Mouse (Mus musculus) midbrain, embryonic 13.5 days (tissue): ENCODE measurements around the gene Cxcr4. TPM values are rescaled to one million over a fixed set of nuclear protein-coding genes. Genes with fewer than 3 reads are reported as not detected.
"Not testable (repeated sequence)": the region's sequence is repeated elsewhere in the genome, so short reads cannot be mapped to it uniquely, and the experiment has no call there.

Experiments
- ATAC-seq: fragments of 200-750 bp; cut with Nextera tagmentation; 2 replicates; pipeline ENCODE4 v1.8.0; 2017; ENCODE audit warnings: mild to moderate bottlenecking, moderate TSS enrichment, moderate library complexity
- H3K27ac ChIP-seq: fragments of 300-500 bp; sonication (generic); 2 replicates; pipeline ENCODE4 v1.5.1; 2015; ENCODE audit warnings: inconsistent platforms, mild to moderate bottlenecking, moderate library complexity
- H3K27me3 ChIP-seq: fragments of 300-500 bp; sonication (generic); 2 replicates; pipeline ENCODE4 v1.6.1; 2015; ENCODE audit warnings: mild to moderate bottlenecking, inconsistent platforms
- H3K36me3 ChIP-seq: fragments of 300-500 bp; sonication (generic); 2 replicates; pipeline ENCODE4 v1.6.1; 2015; ENCODE audit warnings: mild to moderate bottlenecking, inconsistent platforms
- H3K4me1 ChIP-seq: fragments of 300-500 bp; sonication (generic); replicated peaks from 2 replicates; pipeline ENCODE4 v1.6.1; 2015; ENCODE audit warnings: inconsistent platforms
- H3K4me2 ChIP-seq: fragments of 300-500 bp; sonication (generic); replicated peaks from 2 replicates; pipeline ENCODE4 v1.6.1; 2015; ENCODE audit warnings: moderate library complexity, mild to moderate bottlenecking, inconsistent platforms
- H3K4me3 ChIP-seq: fragments of 300-500 bp; sonication (generic); replicated peaks from 2 replicates; pipeline ENCODE4 v1.5.1; 2015; ENCODE audit warnings: mild to moderate bottlenecking, inconsistent platforms
- H3K9ac ChIP-seq: fragments of 300-500 bp; sonication (generic); replicated peaks from 2 replicates; pipeline ENCODE4 v1.6.1; 2015; ENCODE audit warnings: mild to moderate bottlenecking, inconsistent platforms
- H3K9me3 ChIP-seq: fragments of 300-500 bp; sonication (generic); 2 replicates; pipeline ENCODE4 v1.6.1; 2016; ENCODE audit warnings: mild to moderate bottlenecking, inconsistent platforms
- WGBS: fragments of 180-500 bp; shearing (Covaris S2); methylation state at CpG from one replicate; pipeline ENCODE4 v1.1.7; 2015; 5-methylcytosine and 5-hydroxymethylcytosine counted together
- polyA plus RNA-seq: library from polyadenylated mRNA; unstranded; fragments of >200 nt; fragmentation: Nextera tagmentation; extraction: Ambion mirVana; gene quantifications from 2 replicates; pipeline ENCODE4 v1.2.1, GENCODE M21; 2015

Gene Cxcr4
- polyA plus RNA-seq, 1 experiment from 2014 or later = 15.4 TPM

GRCm38 (mm10) chr1:128584716-128585115 lies 7.4 kb downstream of the Cxcr4 start:
- not testable (repeated sequence) for H3K4me2 ChIP-seq, H3K9me3 ChIP-seq, H3K4me3 ChIP-seq, H3K9ac ChIP-seq, H3K27me3 ChIP-seq, H3K36me3 ChIP-seq, ATAC-seq
- Histone ChIP-seq H3K27ac (0 out of 2 replicates have a peak overlapping the region, but pooled peaks have one; percentile 73), H3K4me1 (peaks cover 56% of the 10 kb centered on the region)
- 91% methylated on average over 1 of the region's 1 CpGs for WGBS

- no peaks in the 10 kb centered on the region for H3K36me3 ChIP-seq
- no peak overlapping the region for H3K4me3 ChIP-seq
- H3K9ac ChIP-seq = no peak overlapping the region
- no peaks in the 10 kb centered on the region for H3K9me3 ChIP-seq
- H3K27ac ChIP-seq = 0 out of 2 replicates have a peak overlapping the region, but pooled peaks have one; percentile 9
- 63% methylated on average over 6 of the region's 6 CpGs for WGBS
- peaks cover 53% of the 10 kb centered on the region for H3K4me1 ChIP-seq
- no peaks in the 10 kb centered on the region for H3K27me3 ChIP-seq
- no peak for ATAC-seq
- no peak overlapping the region for H3K4me2 ChIP-seq
These were observed 8.7 kb downstream of the Cxcr4 start for GRCm38 (mm10) chr1:128583279-128583872.

GRCm38 (mm10) chr1:128580321-128580720 lies 11.8 kb downstream of the Cxcr4 start:
- Histone ChIP-seq H3K9ac (no peak overlapping the region), H3K4me1 (peaks cover 36% of the 10 kb centered on the region), H3K4me3 (no peak overlapping the region), H3K9me3 (no peaks in the 10 kb centered on the region), H3K27ac (no peak overlapping the region), H3K27me3 (no peaks in the 10 kb centered on the region), H3K4me2 (no peak overlapping the region), H3K36me3 (no peaks in the 10 kb centered on the region)
- ATAC-seq = no peak
- WGBS = 93% methylated on average over 3 of the region's 3 CpGs

- ATAC-seq = peak; percentile 65; the same call in 1 of the 2 replicates
- Histone ChIP-seq H3K4me1 (peaks cover 25% of the 10 kb centered on the region), H3K4me2 (no peak overlapping the region), H3K36me3 (no peaks in the 10 kb centered on the region), H3K27me3 (no peaks in the 10 kb centered on the region), H3K4me3 (no peak overlapping the region), H3K9me3 (no peaks in the 10 kb centered on the region), H3K27ac (no peak overlapping the region), H3K9ac (no peak overlapping the region)
- 13% methylated on average over 2 of the region's 2 CpGs for WGBS
These were observed 13.6 kb downstream of the Cxcr4 start for GRCm38 (mm10) chr1:128578454-128578853.

GRCm38 (mm10) chr1:128575096-128575495 lies 17.0 kb downstream of the Cxcr4 start:
- Histone ChIP-seq H3K4me2 (no peak overlapping the region), H3K9me3 (no peaks in the 10 kb centered on the region), H3K4me1 (peaks cover 21% of the 10 kb centered on the region), H3K27ac (no peak overlapping the region), H3K9ac (no peak overlapping the region), H3K27me3 (no peaks in the 10 kb centered on the region), H3K36me3 (no peaks in the 10 kb centered on the region), H3K4me3 (no peak overlapping the region)
- no peak for ATAC-seq
- WGBS = 75% methylated on average over 4 of the region's 4 CpGs

- H3K9ac ChIP-seq = no peak overlapping the region
- no peak overlapping the region for H3K27ac ChIP-seq
- ATAC-seq = no peak
- no peaks in the 10 kb centered on the region for H3K27me3 ChIP-seq
- H3K4me1 ChIP-seq = peaks cover 12% of the 10 kb centered on the region
- H3K4me3 ChIP-seq = no peak overlapping the region
- no peaks in the 10 kb centered on the region for H3K9me3 ChIP-seq
- H3K36me3 ChIP-seq = no peaks in the 10 kb centered on the region
- H3K4me2 ChIP-seq = no peak overlapping the region
- WGBS = 85% methylated on average over 3 of the region's 3 CpGs
These were observed 21.1 kb downstream of the Cxcr4 start for GRCm38 (mm10) chr1:128571033-128571432.

- H3K4me3 ChIP-seq = no peak overlapping the region
- no peak overlapping the region for H3K9ac ChIP-seq
- no peaks in the 10 kb centered on the region for H3K36me3 ChIP-seq
- no peak overlapping the region for H3K4me2 ChIP-seq
- H3K9me3 ChIP-seq = no peaks in the 10 kb centered on the region
- H3K4me1 ChIP-seq = peaks cover 12% of the 10 kb centered on the region
- WGBS = 85% methylated on average over 17 of the region's 17 CpGs
- no peak overlapping the region for H3K27ac ChIP-seq
- no peak for ATAC-seq
- H3K27me3 ChIP-seq = no peaks in the 10 kb centered on the region
These were observed 22.0 kb downstream of the Cxcr4 start for GRCm38 (mm10) chr1:128569992-128570648.

GRCm38 (mm10) chr1:128567224-128568197 lies 24.6 kb downstream of the Cxcr4 start:
- peak; percentile 85 for ATAC-seq
- Histone ChIP-seq H3K27me3 (no peaks in the 10 kb centered on the region), H3K4me3 (no peak overlapping the region), H3K4me1 (peaks cover 12% of the 10 kb centered on the region), H3K27ac (peak overlapping the region; percentile 48), H3K4me2 (no peak overlapping the region; the same call in 1 of the 2 replicates), H3K36me3 (no peaks in the 10 kb centered on the region), H3K9me3 (no peaks in the 10 kb centered on the region), H3K9ac (no peak overlapping the region)
- WGBS = 45% methylated on average over 12 of the region's 12 CpGs

GRCm38 (mm10) chr1:128563905-128564304 lies 28.2 kb downstream of the Cxcr4 start:
- peaks cover 12% of the 10 kb centered on the region for H3K4me1 ChIP-seq
- no peak overlapping the region for H3K4me2 ChIP-seq
- no peak overlapping the region for H3K27ac ChIP-seq
- no peaks in the 10 kb centered on the region for H3K36me3 ChIP-seq
- 87% methylated on average over 3 of the region's 3 CpGs for WGBS
- no peaks in the 10 kb centered on the region for H3K9me3 ChIP-seq
- H3K9ac ChIP-seq = no peak overlapping the region
- ATAC-seq = no peak
- no peaks in the 10 kb centered on the region for H3K27me3 ChIP-seq
- no peak overlapping the region for H3K4me3 ChIP-seq

GRCm38 (mm10) chr1:128561325-128561874 lies 30.7 kb downstream of the Cxcr4 start:
- 82% methylated on average over 9 of the region's 9 CpGs for WGBS
- H3K4me3 ChIP-seq = no peak overlapping the region
- ATAC-seq = no peak
- H3K27me3 ChIP-seq = no peaks in the 10 kb centered on the region
- no peak overlapping the region for H3K9ac ChIP-seq
- no peak overlapping the region for H3K27ac ChIP-seq
- no peaks in the 10 kb centered on the region for H3K36me3 ChIP-seq
- no peaks in the 10 kb centered on the region for H3K9me3 ChIP-seq
- H3K4me2 ChIP-seq = no peak overlapping the region
- H3K4me1 ChIP-seq = no peaks in the 10 kb centered on the region

GRCm38 (mm10) chr1:128560452-128561324 lies 31.4 kb downstream of the Cxcr4 start:
- H3K4me1 ChIP-seq = no peaks in the 10 kb centered on the region
- H3K27me3 ChIP-seq = no peaks in the 10 kb centered on the region
- H3K4me3 ChIP-seq = no peak overlapping the region
- no peaks in the 10 kb centered on the region for H3K36me3 ChIP-seq
- 78% methylated on average over 14 of the region's 14 CpGs for WGBS
- no peak for ATAC-seq
- H3K9me3 ChIP-seq = no peaks in the 10 kb centered on the region
- H3K27ac ChIP-seq = no peak overlapping the region
- no peak overlapping the region for H3K9ac ChIP-seq
- no peak overlapping the region for H3K4me2 ChIP-seq
